Mouse (Mus musculus) megakaryocyte-erythroid progenitor cell, adult 5 weeks (primary cell): ENCODE results near the gene Ankrd33. TPM values are rescaled to one million over a fixed set of nuclear protein-coding genes. Genes with fewer than 3 reads are reported as not detected.

Experiments
- polyA plus RNA-seq: library from polyadenylated mRNA; stranded (reverse); fragments of >175 nt; gene quantifications from 2 replicates; pipeline ENCODE4 v1.2.3, GENCODE M21; 2012

Ankrd33 gene
- not detected in 2 replicates for polyA plus RNA-seq

GRCm38 (mm10) chr15:101115511-101116110, at the start of gene Ankrd33:
Gene Ankrd33, plus strand, starts transcription at chr15:101115755.

GRCm38 (mm10) chr15:101077813-101078730, 37.5 kb upstream of the Ankrd33 start, which contains the start of gene Fignl2:
Gene Fignl2, minus strand, starts transcription at chr15:101078567.

GRCm38 (mm10) chr15:101128181-101129089, 12.9 kb downstream of the Ankrd33 start, which contains the start of gene Acvrl1:
Gene Acvrl1, plus strand, starts transcription at chr15:101128522.

Other genes with a start within 250 kb of the Ankrd33 start
- gene Scn8a, start 245.9 kb upstream of the Ankrd33 start, polyA plus RNA-seq: not detected in 2 replicates
- gene Gm47841, start 68.4 kb upstream of the Ankrd33 start, polyA plus RNA-seq: not detected in 2 replicates
- gene Fignl2, start 37.2 kb upstream of the Ankrd33 start, polyA plus RNA-seq: 0.03 and 0.06 TPM in 2 replicates
- gene Acvrl1, start 12.8 kb downstream of the Ankrd33 start, polyA plus RNA-seq: 2.0 and 6.2 TPM in 2 replicates
- 6.0 and 6.1 TPM in 2 replicates for gene Acvr1b, start 58.3 kb downstream of the Ankrd33 start, polyA plus RNA-seq
- gene Grasp, start 108.4 kb downstream of the Ankrd33 start, polyA plus RNA-seq: 24.5 and 33.4 TPM in 2 replicates
- 218 and 261 TPM in 2 replicates for gene Nr4a1, start 138.5 kb downstream of the Ankrd33 start, polyA plus RNA-seq
- gene Atg101, start 168.5 kb downstream of the Ankrd33 start, polyA plus RNA-seq: 68.8 and 70.0 TPM in 2 replicates
- gene 6030408B16Rik, start 177.5 kb downstream of the Ankrd33 start, polyA plus RNA-seq: 0.05 and 0.25 TPM in 2 replicates